Mouse (Mus musculus): ENCODE measurements at regions not wholly inside any gene's neighbourhood (a gene's known extent, or its start where the extent isn't known, plus 50 kb on each side); places are given as distances from the start of the nearest gene placed in this dataset.
A peak's percentile ranks its signal among the peaks of the same experiment; 100 is the strongest.

GRCm38 (mm10) chr13:105377038-105377437, 66.4 kb upstream of the Htr1a start:
- no peak overlapping the region for H3K27ac ChIP-seq
- ATAC-seq = peak; percentile 83
- H3K36me3 ChIP-seq = no peaks in the 10 kb centered on the region
- H3K4me3 ChIP-seq (replicated peaks) = no peak overlapping the region
- no peak overlapping the region for H3K9ac ChIP-seq
- H3K27me3 ChIP-seq (replicated peaks) = no peaks in the 10 kb centered on the region
- 0% methylated on average over 2 of the region's 2 CpGs for WGBS
- H3K9me3 ChIP-seq = no peaks in the 10 kb centered on the region
- no peaks in the 10 kb centered on the region for H3K4me1 ChIP-seq (replicated peaks)
- no peak overlapping the region for H3K4me2 ChIP-seq (replicated peaks)

DNA sequence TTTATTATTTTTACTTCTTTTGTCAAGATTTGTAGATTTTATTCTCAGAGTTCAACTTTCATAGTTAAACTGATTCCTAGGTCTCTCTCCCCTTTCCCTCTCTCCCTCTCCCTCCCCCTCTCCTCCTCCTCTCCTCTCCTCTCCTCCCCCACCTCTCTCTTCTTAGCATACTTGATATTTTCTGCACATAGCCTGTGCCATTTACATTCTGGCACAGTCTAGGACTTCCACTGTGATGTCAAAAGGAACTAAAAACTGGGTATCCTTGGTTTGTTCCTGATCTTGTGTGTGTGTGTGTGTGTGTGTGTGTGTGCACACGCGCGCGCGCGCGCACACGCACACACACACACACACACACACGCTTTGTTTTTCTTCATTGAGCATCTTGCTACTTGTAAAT, 64.9 kb upstream of the Htr1a start:
- Histone ChIP-seq H3K27me3 (replicated peaks) (no peaks in the 10 kb centered on the region), H3K36me3 (no peaks in the 10 kb centered on the region), H3K4me2 (replicated peaks) (no peak overlapping the region), H3K27ac (no peak overlapping the region), H3K4me1 (replicated peaks) (no peaks in the 10 kb centered on the region), H3K9ac (no peak overlapping the region), H3K4me3 (replicated peaks) (no peak overlapping the region), H3K9me3 (no peaks in the 10 kb centered on the region)
- 79% methylated on average over 9 of the region's 9 CpGs for WGBS
- ATAC-seq = no peak

DNA sequence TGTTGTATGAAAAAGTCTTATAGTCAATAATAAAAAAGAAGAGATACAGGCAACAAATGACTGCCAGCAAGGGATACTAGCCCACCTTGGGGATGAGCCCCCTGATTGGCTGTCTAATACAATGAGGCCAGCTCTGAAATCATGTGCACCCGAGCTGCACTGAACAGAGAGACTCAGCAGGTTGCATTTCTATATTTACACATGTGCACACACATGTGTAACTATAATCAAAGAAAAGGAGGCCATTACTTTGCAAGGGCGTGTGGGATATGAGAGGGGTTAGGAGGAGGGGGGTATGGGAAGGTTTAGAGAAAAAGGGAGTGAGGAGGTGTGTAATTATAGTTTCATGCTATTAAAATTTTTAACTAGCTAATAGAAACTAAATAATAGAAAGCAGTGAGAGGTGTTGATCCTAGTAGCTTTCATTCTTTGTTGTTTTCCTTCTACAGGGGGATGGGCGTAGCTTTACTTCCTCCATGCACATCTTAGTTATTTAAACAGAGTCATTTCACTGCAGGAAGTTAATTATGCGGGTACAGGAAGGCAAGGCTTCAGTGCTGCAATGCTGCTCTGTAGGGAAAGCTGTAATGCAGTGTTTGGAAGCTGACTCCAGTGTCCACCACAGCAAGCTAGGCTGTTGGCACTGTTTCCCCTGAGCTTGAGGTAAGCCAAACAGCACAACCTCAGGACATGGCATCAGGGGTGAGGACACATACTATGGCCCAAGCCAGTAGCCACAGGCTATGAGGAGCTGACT, 56.2 kb upstream of the Htr1a start:
- H3K4me1 ChIP-seq (replicated peaks) = no peaks in the 10 kb centered on the region
- no peak for ATAC-seq
- no peak overlapping the region for H3K4me2 ChIP-seq (replicated peaks)
- H3K36me3 ChIP-seq = no peaks in the 10 kb centered on the region
- no peak overlapping the region for H3K9ac ChIP-seq
- no peaks in the 10 kb centered on the region for H3K9me3 ChIP-seq
- H3K4me3 ChIP-seq (replicated peaks) = no peak overlapping the region
- H3K27me3 ChIP-seq (replicated peaks) = no peaks in the 10 kb centered on the region
- H3K27ac ChIP-seq = no peak overlapping the region
- WGBS = 56% methylated on average over 4 of the region's 4 CpGs

Measured in intestine, embryonic 15.5 days (tissue).